Mouse (Mus musculus) cerebellum, adult 8-10 months (tissue): ENCODE data around the gene Trim8.

Experiments used
- DNase-seq: peaks from one replicate; pipeline ENCODE4 v3.0.0; 2022

The Trim8 gene

GRCm38 (mm10) chr19:46524601-46525321 lies 23.3 kb downstream of the Trim8 start:
- DNase-seq, result no peak

- DNase-seq, result no peak
These were observed 24.5 kb downstream of the Trim8 start for GRCm38 (mm10) chr19:46525691-46526631.

- DNase-seq, result no peak
These were observed 26.4 kb downstream of the Trim8 start for GRCm38 (mm10) chr19:46527632-46528528.

GRCm38 (mm10) chr19:46528529-46529213 lies 27.2 kb downstream of the Trim8 start:
- peak; percentile 64 for DNase-seq

- no peak for DNase-seq
These were observed 28.3 kb downstream of the Trim8 start for GRCm38 (mm10) chr19:46529601-46530448.

GRCm38 (mm10) chr19:46530449-46530990 lies 29.0 kb downstream of the Trim8 start:
- no peak for DNase-seq

GRCm38 (mm10) chr19:46531071-46532030 lies 29.8 kb downstream of the Trim8 start:
- no peak for DNase-seq

GRCm38 (mm10) chr19:46532031-46532688 lies 30.7 kb downstream of the Trim8 start:
- DNase-seq, result no peak

GRCm38 (mm10) chr19:46533066-46533465 lies 31.6 kb downstream of the Trim8 start:
- DNase-seq, result no peak

GRCm38 (mm10) chr19:46533525-46533924 lies 32.0 kb downstream of the Trim8 start:
- DNase-seq, result no peak

- DNase-seq, result no peak
These were observed 33.1 kb downstream of the Trim8 start for GRCm38 (mm10) chr19:46534542-46535098.

- no peak for DNase-seq
These were observed 35.9 kb downstream of the Trim8 start for GRCm38 (mm10) chr19:46537357-46537756.

- DNase-seq, result no peak
These were observed 36.7 kb downstream of the Trim8 start for GRCm38 (mm10) chr19:46538213-46538612.

GRCm38 (mm10) chr19:46542750-46543149 lies 41.2 kb downstream of the Trim8 start:
- DNase-seq, result no peak

- DNase-seq, result no peak
These were observed 46.1 kb downstream of the Trim8 start for GRCm38 (mm10) chr19:46547565-46547964.

- no peak for DNase-seq
These were observed 46.6 kb downstream of the Trim8 start for GRCm38 (mm10) chr19:46548110-46548509.

GRCm38 (mm10) chr19:46550385-46550784 lies 48.9 kb downstream of the Trim8 start:
- DNase-seq, result no peak

- DNase-seq, result no peak
These were observed 51.0 kb downstream of the Trim8 start for GRCm38 (mm10) chr19:46552496-46552895.

GRCm38 (mm10) chr19:46553541-46553955 lies 52.0 kb downstream of the Trim8 start:
- DNase-seq, result no peak
